Mouse (Mus musculus) CH12.LX (cell line): ENCODE results near the gene Spta1.

Experiments used
- BHLHE40 ChIP-seq: IDR thresholded peaks from 2 replicates; pipeline ENCODE4 v1.6.1; 2011; ENCODE audit warnings: mild to moderate bottlenecking, low read depth, low read length, improper control_type of control experiment
- CHD1 ChIP-seq: IDR thresholded peaks from 2 replicates; pipeline ENCODE4 v1.6.1; 2012; ENCODE audit warnings: low read depth, low read length, improper control_type of control experiment, inconsistent platforms
- CHD2 ChIP-seq: IDR thresholded peaks from 2 replicates; pipeline ENCODE4 v1.6.1; 2011; ENCODE audit warnings: low read length, improper control_type of control experiment
- CTCF ChIP-seq, 2 experiments: IDR thresholded peaks in 1 of 2; conservative IDR thresholded peaks in 1 of 2; 2 replicates each; pipeline ENCODE4 v1.5.1; 2011 to 2012; ENCODE audit warnings: low read depth in 2 of 2, low read length in 2 of 2, improper control_type of control experiment in 1 of 2, inconsistent platforms in 1 of 2, mild to moderate bottlenecking in 1 of 2, moderate library complexity in 1 of 2
- EP300 ChIP-seq: IDR thresholded peaks from 2 replicates; pipeline ENCODE4 v1.6.1; 2011; ENCODE audit warnings: low read length, improper control_type of control experiment
- IRF4 ChIP-seq: IDR thresholded peaks from 2 replicates; pipeline ENCODE4 v1.6.1; 2014; ENCODE audit warnings: low read depth, mild to moderate bottlenecking, inconsistent platforms, low read length, improper control_type of control experiment
- MAZ ChIP-seq: IDR thresholded peaks from 2 replicates; pipeline ENCODE4 v1.6.1; 2012; ENCODE audit warnings: low read depth, mild to moderate bottlenecking, inconsistent platforms, low read length, improper control_type of control experiment, moderate library complexity
- MYC ChIP-seq: IDR thresholded peaks from 2 replicates; pipeline ENCODE4 v1.6.1; 2011; ENCODE audit warnings: low read depth, mild to moderate bottlenecking, improper control_type of control experiment, low read length
- NRF1 ChIP-seq: IDR thresholded peaks from 2 replicates; pipeline ENCODE4 v1.6.1; 2014; ENCODE audit warnings: low read depth, mild to moderate bottlenecking, inconsistent platforms, low read length, improper control_type of control experiment, moderate library complexity
- POLR2A ChIP-seq: IDR thresholded peaks from 2 replicates; pipeline ENCODE4 v1.6.1; 2011; ENCODE audit warnings: low read depth, mild to moderate bottlenecking, improper control_type of control experiment, low read length
- RCOR1 ChIP-seq: conservative IDR thresholded peaks from 2 replicates; pipeline ENCODE4 v1.6.1; 2012; ENCODE audit warnings: low read depth, mild to moderate bottlenecking, inconsistent platforms, low read length, improper control_type of control experiment
- USF1 ChIP-seq: IDR thresholded peaks from 2 replicates; pipeline ENCODE4 v1.6.1; 2014; ENCODE audit warnings: low read depth, mild to moderate bottlenecking, inconsistent platforms, low read length, improper control_type of control experiment
- ZMIZ1 ChIP-seq: IDR thresholded peaks from 2 replicates; pipeline ENCODE4 v1.6.1; 2012; ENCODE audit warnings: low read depth, mild to moderate bottlenecking, inconsistent platforms, low read length, improper control_type of control experiment

DNA sequence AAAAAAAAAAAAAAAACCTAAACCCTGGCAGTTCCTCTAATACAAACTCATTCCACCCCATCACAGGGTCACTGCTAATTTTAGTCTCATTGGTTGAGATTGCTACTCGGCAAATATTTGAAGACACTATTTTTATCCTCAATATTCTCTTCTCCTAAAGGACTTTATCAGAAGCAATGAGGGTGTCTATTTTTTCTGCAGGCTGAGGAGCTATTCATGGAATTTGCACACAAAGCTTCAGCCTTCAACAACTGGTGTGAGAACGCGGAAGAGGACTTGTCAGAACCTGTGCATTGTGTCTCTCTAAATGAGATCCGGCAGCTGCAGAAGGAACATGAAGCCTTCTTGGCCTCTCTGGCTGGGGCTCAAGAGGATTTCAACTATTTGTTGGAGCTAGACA is 67.3 kb downstream of the Spta1 start:
- TF ChIP-seq BHLHE40 (no peak), NRF1 (no peak), MYC (no peak), CTCF (conservative IDR thresholded peaks at IDR 0.05 in 1 of 2, IDR thresholded peaks at IDR 0.05 in 1 of 2; ENCODE audit: low read depth in 2 of 2, low read length in 2 of 2) (no peak), CHD1 (no peak), IRF4 (no peak), CHD2 (no peak), POLR2A (no peak), RCOR1 (no peak), ZMIZ1 (no peak), MAZ (no peak), EP300 (no peak), USF1 (no peak)
